Mouse (Mus musculus) gastrocnemius, adult 8-10 months (tissue): ENCODE data around the gene Gm14226. TPM values are rescaled to one million over a fixed set of nuclear protein-coding genes. Genes with fewer than 3 reads are reported as not detected.
"Not testable (repeated sequence)": the region's sequence is repeated elsewhere in the genome, so short reads cannot be mapped to it uniquely, and the experiment has no call there.

Experiments
- DNase-seq, 2 experiments: peaks; one replicate each; pipeline ENCODE4 v3.0.0; 2022; ENCODE audit warnings: low spot score in 2 of 2
- total RNA-seq, 4 experiments: library from RNA; stranded (reverse); gene quantifications; 2 replicates each; pipeline ENCODE4 v1.2.4; 2022

The Gm14226 gene
- total RNA-seq, 4 experiments from 2014 or later, result not detected

- no peak for DNase-seq
These were observed 29.5 kb downstream of the Gm14226 start for GRCm38 (mm10) chr2:155047452-155048178.

- no peak for DNase-seq
These were observed 32.0 kb downstream of the Gm14226 start for GRCm38 (mm10) chr2:155050108-155050503.

GRCm38 (mm10) chr2:155050504-155051236, 32.6 kb downstream of the Gm14226 start:
- peak; percentile 88 to 90 for DNase-seq

GRCm38 (mm10) chr2:155051622-155052351, 33.7 kb downstream of the Gm14226 start:
- no peak for DNase-seq

- DNase-seq, result no peak
These were observed 34.6 kb downstream of the Gm14226 start for GRCm38 (mm10) chr2:155052681-155053080.

- DNase-seq, result not testable (repeated sequence)
These were observed 35.4 kb downstream of the Gm14226 start for GRCm38 (mm10) chr2:155053512-155053911.

GRCm38 (mm10) chr2:155054672-155055071, 36.6 kb downstream of the Gm14226 start:
- DNase-seq, result no peak

- DNase-seq, result no peak
These were observed 38.1 kb downstream of the Gm14226 start for GRCm38 (mm10) chr2:155056076-155056578.

- DNase-seq, result no peak
These were observed 39.3 kb downstream of the Gm14226 start for GRCm38 (mm10) chr2:155057361-155057760.

- no peak for DNase-seq
These were observed 53.0 kb downstream of the Gm14226 start for GRCm38 (mm10) chr2:155071027-155071426.

- DNase-seq, result no peak
These were observed 54.5 kb downstream of the Gm14226 start for GRCm38 (mm10) chr2:155072353-155073145.

GRCm38 (mm10) chr2:155073347-155073746, 55.3 kb downstream of the Gm14226 start:
- no peak for DNase-seq

- peak; percentile 80 to 81 for DNase-seq
These were observed 56.1 kb downstream of the Gm14226 start, which contains the start of gene Ahcy for GRCm38 (mm10) chr2:155073978-155074765. Gene Ahcy (minus strand): TSS chr2:155074497.

GRCm38 (mm10) chr2:155074766-155075330, 56.8 kb downstream of the Gm14226 start:
- no peak for DNase-seq

- DNase-seq, result no peak
These were observed 57.6 kb downstream of the Gm14226 start for GRCm38 (mm10) chr2:155075649-155076048.

Other genes with a start within 250 kb of the Gm14226 start
- gene Gm14214, start 248.2 kb upstream of the Gm14226 start, total RNA-seq, result not detected
- 10 to 100 TPM; 54.8 to 69.4 (median 58.4) TPM for gene Raly, start 227.2 kb upstream of the Gm14226 start, total RNA-seq
- gene a, start 226.9 kb upstream of the Gm14226 start, total RNA-seq, result not detected
- gene Eif2s2, start 125.3 kb upstream of the Gm14226 start, total RNA-seq, result 100 to 1,000 TPM; 117 to 137 (median 121) TPM
- gene Ahcy, start 56.2 kb downstream of the Gm14226 start, total RNA-seq, result 10 to 100 TPM; 15.6 to 19.5 (median 18.7) TPM
- 10 to 100 TPM; 14.1 to 20.7 (median 18.0) TPM for gene Itch, start 115.2 kb downstream of the Gm14226 start, total RNA-seq
- 100 to 1,000 TPM in 2 of 4 experiments, 10 to 100 TPM in 2; 67.9 to 107 (median 89.1) TPM for gene Dynlrb1, start 218.3 kb downstream of the Gm14226 start, total RNA-seq